8 mouse cellular contexts compared by ENCODE assay signal in genomic region chr3:14874402-14875040, GRCm38 (mm10). TPM values are rescaled to one million over a fixed set of nuclear protein-coding genes. Genes with fewer than 3 reads are reported as not detected.
DNase-seq lines count a peak whose midpoint lies in the region; ATAC-seq and TF ChIP-seq lines count a peak whose summit lies in the region.

No protein-coding gene starts in this region.

- no peak for TF ChIP-seq EP300 in stomach, postnatal 0 days (optimal IDR thresholded peaks at IDR 0.05)

- no peaks in the 10 kb centered on the region for H3K27me3 ChIP-seq in liver, embryonic 13.5 days
- no peaks in the 10 kb centered on the region for H3K27me3 ChIP-seq in stomach, postnatal 0 days (ENCODE audit: control insufficient read depth, insufficient read depth, low read length)

- H3K9me3 ChIP-seq in liver, embryonic 13.5 days (replicated peaks), result no peaks in the 10 kb centered on the region
- H3K9me3 ChIP-seq in stomach, postnatal 0 days (ENCODE audit: control insufficient read depth, low read length), result no peaks in the 10 kb centered on the region

- peak overlapping the region; percentile 60 for H3K27ac ChIP-seq in liver, embryonic 13.5 days
- H3K27ac ChIP-seq in stomach, postnatal 0 days (replicated peaks), result no peak overlapping the region

- 28% methylated on average over 8 of the region's 8 CpGs for WGBS in liver, embryonic 13.5 days (ENCODE audit: insufficient replicate concordance)
- WGBS in stomach, postnatal 0 days, result 20% methylated on average over 8 of the region's 8 CpGs

- no peak overlapping the region for H3K4me3 ChIP-seq in liver, embryonic 13.5 days (replicated peaks)
- no peak overlapping the region for H3K4me3 ChIP-seq in stomach, postnatal 0 days (ENCODE audit: low read depth, low read length)

- DNase-seq in frontal cortex, postnatal 36 days (ENCODE audit: low spot score in 2 of 2), result no peak
- peak; percentile 87 for DNase-seq in 416B (ENCODE audit: low read depth)
- peak; percentile 83 for DNase-seq in embryo, embryonic 10.5 days (ENCODE audit: low spot score)
- DNase-seq in liver, embryonic 13.5 days, result no peak
- no peak for DNase-seq in stomach, postnatal 0 days (ENCODE audit: low spot score)
- DNase-seq in urinary bladder, postnatal 14 days (ENCODE audit: low spot score), result no peak
- no peak for DNase-seq in gastrocnemius, postnatal 36 days

- 0 out of 2 replicates have a peak overlapping the region, but pooled peaks have one; percentile 1 for H3K4me2 ChIP-seq in liver, embryonic 13.5 days
- no peak overlapping the region for H3K4me2 ChIP-seq in stomach, postnatal 0 days (replicated peaks; ENCODE audit: low read depth)

- no peaks in the 10 kb centered on the region for H3K36me3 ChIP-seq in liver, embryonic 13.5 days
- H3K36me3 ChIP-seq in stomach, postnatal 0 days (ENCODE audit: control insufficient read depth, insufficient read depth, low read length), result no peaks in the 10 kb centered on the region

- peak; percentile 75 for ATAC-seq in frontal cortex, adult (ENCODE audit: low TSS enrichment)
- no peak for ATAC-seq in liver, embryonic 13.5 days (ENCODE audit: low read depth)
- ATAC-seq in stomach, postnatal 0 days (ENCODE audit: low FRiP score, low TSS enrichment), result no peak

- peaks cover 59% of the 10 kb centered on the region for H3K4me1 ChIP-seq in liver, embryonic 13.5 days (replicated peaks)
- no peaks in the 10 kb centered on the region for H3K4me1 ChIP-seq in stomach, postnatal 0 days (replicated peaks; ENCODE audit: control insufficient read depth, insufficient read depth)

- intact Hi-C loops in gastrocnemius, postnatal 36 days (cut with DNase I), result loop anchor here (1.0 to 5.0 kb wide), 2 partner anchors 320 to 368 kb away; no protein-coding TSS in a partner anchor

- TF ChIP-seq CTCF in stomach, postnatal 0 days (IDR thresholded peaks at IDR 0.05; ENCODE audit: low read depth), result peak; percentile 87

- H3K9ac ChIP-seq in liver, embryonic 13.5 days, result 0 out of 2 replicates have a peak overlapping the region, but pooled peaks have one; percentile 49
- H3K9ac ChIP-seq in stomach, postnatal 0 days (ENCODE audit: low read length), result no peak overlapping the region

RNA-seq across cellular contexts. Expression of gene Car3, which starts 11.2 kb away (rescaled TPM):
- polyA plus RNA-seq in liver, embryonic 13.5 days (2015; fragmentation: Nextera tagmentation; extraction: Ambion mirVana), result 39.1 and 50.0 TPM in 2 replicates
- polyA plus RNA-seq in stomach, postnatal 0 days (2015; fragmentation: Nextera tagmentation; extraction: Ambion mirVana), result 1.3 and 2.2 TPM in 2 replicates
- 1,000 to 10,000 TPM in 1 of 2 experiments, 100 to 1,000 TPM in 1; 478 to 2,131 TPM for total RNA-seq in gastrocnemius, postnatal 36 days (2021)

RNA-seq across cellular contexts. Expression of gene Car2, which starts 11.6 kb away (rescaled TPM):
- 2,501 and 2,750 TPM in 2 replicates for polyA plus RNA-seq in liver, embryonic 13.5 days (2015; fragmentation: Nextera tagmentation; extraction: Ambion mirVana)
- polyA plus RNA-seq in stomach, postnatal 0 days (2015; fragmentation: Nextera tagmentation; extraction: Ambion mirVana), result 937 and 994 TPM in 2 replicates
- 10 to 100 TPM; 12.1 to 15.4 TPM for total RNA-seq in gastrocnemius, postnatal 36 days (2021)

Comparison
In these comparisons a context has a peak if more than half of its experiments do, and no peak if none do; other contexts are left out.
1. DNase-seq: peak in 416B (single experiment) and embryo, embryonic 10.5 days (single experiment); none in frontal cortex, postnatal 36 days (0 of 2), liver, embryonic 13.5 days (single experiment), stomach, postnatal 0 days (single experiment), urinary bladder, postnatal 14 days (single experiment) and gastrocnemius, postnatal 36 days (0 of 2).
2. RNA of gene Car3, which starts 11.2 kb away (polyA plus RNA-seq): 39.1 to 50.0 TPM in liver, embryonic 13.5 days; 1.3 to 2.2 TPM in stomach, postnatal 0 days; every median in the first group is over 10 times any median in the second.